Mouse (Mus musculus): Measurements from ENCODE around the gene Macrod2.

Macrod2 gene

DNA sequence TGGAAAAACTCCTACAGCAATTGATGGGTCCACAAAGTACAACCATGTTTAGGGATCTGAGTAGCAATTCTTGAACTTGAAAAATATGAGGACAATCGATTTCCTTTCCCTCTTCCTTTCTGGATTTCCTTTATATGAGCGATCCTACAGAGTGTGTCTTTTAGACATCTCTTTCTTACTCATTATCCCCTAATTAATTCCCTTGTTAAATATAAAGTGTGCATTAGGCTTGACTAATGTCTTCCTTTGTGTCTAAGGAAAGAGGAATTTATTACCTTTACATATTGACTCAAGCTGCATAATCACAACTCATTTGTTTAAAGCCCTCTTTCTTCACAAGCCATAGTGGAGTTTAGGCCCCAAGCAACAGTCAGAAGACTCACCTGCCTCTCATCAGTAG is 1316.7 kb downstream of the Macrod2 start:
- no peak for DNase-seq (ENCODE audit: low spot score)

DNA sequence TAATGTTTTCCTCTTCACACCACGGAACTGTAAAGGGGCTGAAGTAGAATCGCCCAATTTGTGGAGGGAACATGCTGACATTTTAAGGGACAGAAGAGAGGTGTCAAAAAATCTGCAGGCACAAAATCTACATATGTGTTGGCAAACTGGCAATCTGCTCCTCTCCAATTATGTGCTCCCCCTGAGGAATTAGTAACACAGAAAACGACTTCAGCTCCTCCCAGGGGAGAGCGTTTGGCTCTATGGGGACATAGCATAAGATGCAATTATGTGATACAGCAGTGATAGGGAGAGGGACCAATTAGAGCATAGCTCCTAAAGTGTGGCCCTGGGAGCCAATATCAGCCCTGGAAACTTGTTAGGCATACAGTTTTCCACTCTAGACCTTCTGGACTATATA is 1317.2 kb downstream of the Macrod2 start:
- DNase-seq (ENCODE audit: low spot score) = no peak

DNA sequence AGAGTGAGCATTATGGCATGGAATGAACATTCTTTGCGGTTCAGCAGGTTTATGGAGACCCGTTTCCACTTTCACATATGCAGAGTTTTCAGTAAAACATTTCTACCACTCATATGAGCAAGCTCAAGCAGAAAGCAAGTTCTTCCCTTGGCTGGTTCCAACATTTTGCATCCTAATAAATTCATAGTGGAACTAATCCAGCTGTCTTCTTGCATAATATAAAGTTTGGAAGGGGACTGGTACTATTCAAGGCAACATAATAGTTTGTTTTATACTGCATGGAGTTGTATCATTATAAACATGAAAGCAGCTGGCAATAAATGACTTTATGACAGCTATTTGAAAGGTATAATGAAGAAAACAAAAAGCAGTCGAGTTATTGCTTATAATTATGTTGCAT is 1320.0 kb downstream of the Macrod2 start:
- no peak for DNase-seq (ENCODE audit: low spot score)

DNA sequence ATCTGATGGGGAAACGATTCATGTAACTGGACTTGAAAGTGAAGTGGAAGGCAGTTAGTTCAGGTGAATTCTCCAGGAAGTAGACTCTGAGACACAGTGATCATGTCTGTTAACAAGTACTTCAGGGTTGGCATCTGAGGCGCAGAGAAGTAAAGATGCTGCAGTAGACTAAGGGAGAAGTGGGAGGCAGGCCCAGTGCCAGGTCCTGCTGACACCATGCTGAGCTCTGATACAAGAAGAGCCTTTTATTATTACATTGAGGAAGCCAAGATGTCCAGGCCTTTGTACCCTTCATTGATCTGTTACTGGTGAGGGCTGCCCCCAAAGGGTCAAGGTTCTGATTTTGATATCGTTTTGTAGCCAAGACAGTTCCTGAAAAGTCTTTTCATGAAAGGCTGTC is 1327.4 kb downstream of the Macrod2 start:
- DNase-seq (ENCODE audit: low spot score) = no peak

- DNase-seq (ENCODE audit: low spot score) = no peak
Observed at GRCm38 (mm10) chr2:141728998-141729397, 1333.9 kb downstream of the Macrod2 start.

GRCm38 (mm10) chr2:141736685-141737456 is 1341.8 kb downstream of the Macrod2 start:
- DNase-seq (ENCODE audit: low spot score) = no peak

DNA sequence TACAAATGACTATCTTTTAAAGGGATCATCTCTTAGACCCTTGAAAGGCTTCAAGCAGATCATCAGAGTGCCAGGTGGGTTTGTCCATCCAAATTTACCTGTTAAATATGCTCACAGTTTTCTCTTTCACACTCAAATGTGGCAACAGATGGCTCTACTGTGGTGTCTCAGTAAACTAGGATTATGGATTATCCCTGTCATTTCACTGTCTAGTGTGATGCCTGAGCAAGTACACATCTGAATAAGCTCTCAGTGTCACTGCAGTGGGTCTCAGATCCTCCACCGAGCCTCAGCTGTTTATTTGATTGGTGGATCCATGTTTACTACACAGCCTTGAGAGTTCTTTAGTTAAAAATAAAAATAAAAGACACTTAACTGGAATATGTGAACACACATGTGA is 1343.6 kb downstream of the Macrod2 start:
- no peak for DNase-seq (ENCODE audit: low spot score)

DNA sequence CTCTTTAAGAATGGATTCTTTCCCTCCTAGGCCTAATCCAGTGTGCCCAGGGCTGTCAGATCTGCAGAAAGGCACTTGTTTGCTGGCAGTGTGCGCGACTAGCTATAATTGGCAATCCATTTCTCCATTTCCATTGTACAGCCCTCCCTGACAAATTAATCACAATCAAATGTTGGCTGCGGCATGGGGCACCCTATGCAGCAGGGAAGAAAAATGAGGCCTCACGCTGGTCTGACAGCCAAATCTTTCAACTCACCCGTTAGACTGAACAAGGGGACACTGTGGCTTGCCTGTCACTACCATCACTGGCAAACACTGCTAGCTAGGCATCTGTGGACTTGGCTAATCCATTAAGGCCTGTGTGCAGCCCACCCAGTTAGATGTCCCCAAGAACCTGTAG is 1345.2 kb downstream of the Macrod2 start:
- DNase-seq (ENCODE audit: low spot score) = no peak

DNA sequence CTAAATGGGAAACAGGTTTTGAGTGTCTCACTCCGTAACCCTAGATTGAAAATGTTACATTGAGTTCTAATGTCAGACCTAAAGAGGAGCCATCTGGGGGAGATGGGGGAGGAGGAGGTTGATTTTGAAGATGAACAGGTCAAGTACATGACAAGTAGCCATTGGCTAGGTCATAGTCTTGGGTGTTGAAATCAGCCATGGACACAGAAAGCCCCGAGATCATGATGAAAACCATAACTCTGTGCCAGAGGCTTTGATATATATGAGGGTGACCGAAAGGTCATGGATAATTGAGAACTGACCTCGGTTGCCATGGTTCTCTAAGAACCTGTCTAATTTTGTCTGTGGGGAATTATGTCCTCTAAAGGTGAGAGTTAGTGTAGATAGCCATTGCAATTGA is 1405.1 kb downstream of the Macrod2 start:
- no peak for DNase-seq (ENCODE audit: low spot score)

- DNase-seq (ENCODE audit: low spot score) = no peak
Observed at GRCm38 (mm10) chr2:141800909-141801308, 1405.8 kb downstream of the Macrod2 start.

DNA sequence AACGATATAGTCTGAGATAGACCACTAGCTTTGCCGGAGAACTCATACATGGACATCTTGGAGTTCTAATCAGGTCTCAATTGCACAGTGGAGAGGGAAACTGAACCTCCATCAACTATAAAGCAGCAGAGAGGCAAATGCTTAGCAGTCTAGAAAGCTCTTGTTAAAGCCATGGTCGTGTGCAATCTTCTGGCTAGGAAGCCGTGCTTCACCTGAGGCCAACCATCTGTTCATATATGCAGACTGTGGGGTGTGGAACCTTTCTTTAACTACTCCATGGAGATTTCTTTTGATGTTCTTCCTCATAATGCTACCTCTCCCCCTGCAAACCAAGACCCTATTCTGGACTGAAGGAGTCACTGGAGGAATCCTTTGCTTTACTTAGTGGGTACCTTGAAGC is 1421.2 kb downstream of the Macrod2 start:
- no peak for DNase-seq (ENCODE audit: low spot score)

DNA sequence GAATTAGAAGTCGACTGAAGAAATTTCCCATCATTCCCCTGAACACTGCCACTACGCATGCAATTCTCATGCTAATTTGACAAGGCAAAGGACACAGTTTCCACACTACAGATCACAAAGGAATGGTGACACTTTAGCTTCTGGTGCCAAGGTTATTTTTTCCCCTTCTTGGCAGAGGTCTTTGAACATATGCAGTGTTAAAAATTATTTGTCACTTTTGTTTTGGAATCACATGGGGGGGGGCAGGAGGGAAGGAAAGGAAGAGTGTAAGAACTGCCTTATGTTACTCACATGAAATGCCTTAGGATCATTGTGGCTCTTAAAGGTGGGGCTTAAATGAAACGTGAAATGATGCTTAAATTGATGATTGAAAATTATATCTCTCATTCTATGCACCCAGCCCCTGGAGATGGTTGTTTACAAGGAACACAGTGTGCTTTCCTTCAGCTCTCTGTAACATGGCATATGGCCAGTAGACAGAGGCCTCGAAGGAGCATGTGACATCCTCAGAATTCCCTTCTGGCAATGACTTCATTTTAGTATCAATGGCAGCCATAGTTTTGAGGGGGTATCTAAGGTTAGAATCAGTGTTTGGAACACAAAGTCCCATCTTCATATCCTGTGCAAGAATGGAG is 1422.6 kb downstream of the Macrod2 start:
- DNase-seq (ENCODE audit: low spot score) = no peak

- no peak for DNase-seq (ENCODE audit: low spot score)
Observed at GRCm38 (mm10) chr2:141820795-141821194, 1425.7 kb downstream of the Macrod2 start.

GRCm38 (mm10) chr2:141825606-141826495 is 1430.7 kb downstream of the Macrod2 start:
- DNase-seq (ENCODE audit: low spot score) = no peak

- DNase-seq (ENCODE audit: low spot score) = no peak
Observed at GRCm38 (mm10) chr2:141830496-141830895, 1435.4 kb downstream of the Macrod2 start.

- no peak for DNase-seq (ENCODE audit: low spot score)
Observed at GRCm38 (mm10) chr2:141831515-141831914, 1436.4 kb downstream of the Macrod2 start.

- DNase-seq (ENCODE audit: low spot score) = no peak
Observed at GRCm38 (mm10) chr2:141834156-141834782, 1439.2 kb downstream of the Macrod2 start.

DNA sequence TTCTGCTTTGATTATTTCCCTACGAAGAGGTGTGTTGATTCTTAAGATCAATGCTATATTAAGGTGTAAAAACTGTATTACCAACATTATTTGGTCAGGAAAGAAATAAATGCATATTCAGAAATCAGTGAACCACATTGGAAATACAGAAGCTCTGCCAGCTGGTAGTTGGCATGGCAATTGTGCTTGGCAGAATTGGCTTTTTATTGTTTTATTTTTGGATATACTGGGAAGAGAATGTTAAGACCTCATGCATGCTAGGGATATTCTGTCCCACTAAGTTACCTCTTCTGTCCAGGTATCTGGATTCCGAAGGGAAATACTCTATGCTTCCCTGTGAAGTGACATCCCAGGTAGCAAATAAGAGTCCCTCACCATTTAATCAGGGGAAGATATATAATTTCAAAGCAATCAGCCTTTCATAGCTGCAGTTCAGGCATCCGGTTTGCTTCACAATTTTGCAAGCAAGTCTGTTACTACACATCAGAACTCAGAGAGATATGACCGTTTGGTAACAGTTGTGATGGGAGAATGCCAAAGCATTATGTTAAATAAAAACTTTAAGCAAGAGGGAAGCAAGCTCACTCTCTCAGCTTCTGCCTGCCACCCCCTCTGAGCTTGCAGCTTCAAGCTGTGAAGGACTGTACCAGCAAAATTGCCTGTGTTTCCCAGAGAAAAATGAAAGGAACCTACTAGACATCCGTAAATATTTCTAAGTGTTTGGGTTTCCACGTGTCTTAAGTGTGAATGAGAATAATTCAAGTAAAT is 1449.5 kb downstream of the Macrod2 start:
- no peak for DNase-seq (ENCODE audit: low spot score)

GRCm38 (mm10) chr2:141859220-141859619 is 1464.1 kb downstream of the Macrod2 start:
- DNase-seq (ENCODE audit: low spot score) = no peak

DNA sequence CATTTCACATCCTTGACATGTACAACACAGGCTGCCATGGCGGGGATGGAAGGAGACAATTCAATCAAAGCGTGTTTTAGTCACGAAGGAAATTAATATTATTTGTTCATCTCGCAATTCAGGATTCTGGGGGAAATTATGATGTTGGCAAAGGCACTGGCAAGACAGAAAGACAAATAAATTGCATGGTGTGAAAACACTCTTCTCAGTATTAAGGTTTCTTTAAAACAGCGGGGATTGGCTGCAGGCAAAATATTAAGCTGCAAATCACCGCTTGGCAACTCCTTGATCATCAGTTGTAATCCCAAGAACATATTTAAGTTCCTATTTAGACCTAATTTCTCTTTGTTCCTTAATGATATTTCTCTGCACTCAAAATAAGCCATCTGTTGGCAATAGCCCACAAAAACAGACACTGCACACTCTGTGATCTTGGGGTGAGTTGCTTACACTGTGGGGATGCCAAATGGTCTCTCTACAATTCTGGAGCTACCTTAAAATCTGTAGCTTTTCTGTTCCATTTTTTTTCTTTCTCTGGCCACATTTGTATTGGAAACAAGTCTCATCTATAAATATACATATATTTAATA is 1466.7 kb downstream of the Macrod2 start:
- no peak for DNase-seq (ENCODE audit: low spot score)

All from ovary, postnatal 14 days (tissue).